Mouse (Mus musculus) forebrain, embryonic 12.5 days (tissue): ENCODE data around the gene Gm20503. TPM values are rescaled to one million over a fixed set of nuclear protein-coding genes. Genes with fewer than 3 reads are reported as not detected.

Source experiments
- ATAC-seq: fragments of 200-750 bp; cut with Nextera tagmentation; 2 replicates; pipeline ENCODE4 v1.8.0; 2017; ENCODE audit warnings: moderate TSS enrichment; ENCODE audit not compliant: low FRiP score
- H3K27ac ChIP-seq: fragments of 300-500 bp; sonication (generic); 2 replicates; pipeline ENCODE4 v1.5.1; 2016; ENCODE audit warnings: mild to moderate bottlenecking
- H3K27me3 ChIP-seq: fragments of 300-500 bp; sonication (generic); 2 replicates; pipeline ENCODE4 v1.6.1; 2016; ENCODE audit warnings: mild to moderate bottlenecking
- H3K36me3 ChIP-seq: fragments of 300-500 bp; sonication (generic); replicated peaks from 2 replicates; pipeline ENCODE4 v1.6.1; 2016; ENCODE audit warnings: mild to moderate bottlenecking
- H3K4me1 ChIP-seq: fragments of 300-500 bp; sonication (generic); 2 replicates; pipeline ENCODE4 v1.6.1; 2016
- H3K4me2 ChIP-seq: fragments of 300-500 bp; sonication (generic); 2 replicates; pipeline ENCODE4 v1.6.1; 2016; ENCODE audit warnings: mild to moderate bottlenecking, moderate library complexity
- H3K4me3 ChIP-seq: fragments of 300-500 bp; sonication (generic); replicated peaks from 2 replicates; pipeline ENCODE4 v1.5.1; 2016; ENCODE audit warnings: mild to moderate bottlenecking
- H3K9ac ChIP-seq: fragments of 300-500 bp; sonication (generic); 2 replicates; pipeline ENCODE4 v1.6.1; 2016; ENCODE audit warnings: mild to moderate bottlenecking
- H3K9me3 ChIP-seq: fragments of 300-500 bp; sonication (generic); 2 replicates; pipeline ENCODE4 v1.6.1; 2016
- WGBS: fragments of 180-500 bp; shearing (Covaris S2); methylation state at CpG from one replicate; pipeline ENCODE4 v1.1.7; 2016; 5-methylcytosine and 5-hydroxymethylcytosine counted together
- polyA plus RNA-seq: library from polyadenylated mRNA; unstranded; fragments of >200 nt; fragmentation: Nextera tagmentation; extraction: Ambion mirVana; gene quantifications from 2 replicates; pipeline ENCODE4 v1.2.1, GENCODE M21; 2016

Gene Gm20503
- polyA plus RNA-seq, 1 experiment from 2014 or later, result 8.2 TPM

DNA sequence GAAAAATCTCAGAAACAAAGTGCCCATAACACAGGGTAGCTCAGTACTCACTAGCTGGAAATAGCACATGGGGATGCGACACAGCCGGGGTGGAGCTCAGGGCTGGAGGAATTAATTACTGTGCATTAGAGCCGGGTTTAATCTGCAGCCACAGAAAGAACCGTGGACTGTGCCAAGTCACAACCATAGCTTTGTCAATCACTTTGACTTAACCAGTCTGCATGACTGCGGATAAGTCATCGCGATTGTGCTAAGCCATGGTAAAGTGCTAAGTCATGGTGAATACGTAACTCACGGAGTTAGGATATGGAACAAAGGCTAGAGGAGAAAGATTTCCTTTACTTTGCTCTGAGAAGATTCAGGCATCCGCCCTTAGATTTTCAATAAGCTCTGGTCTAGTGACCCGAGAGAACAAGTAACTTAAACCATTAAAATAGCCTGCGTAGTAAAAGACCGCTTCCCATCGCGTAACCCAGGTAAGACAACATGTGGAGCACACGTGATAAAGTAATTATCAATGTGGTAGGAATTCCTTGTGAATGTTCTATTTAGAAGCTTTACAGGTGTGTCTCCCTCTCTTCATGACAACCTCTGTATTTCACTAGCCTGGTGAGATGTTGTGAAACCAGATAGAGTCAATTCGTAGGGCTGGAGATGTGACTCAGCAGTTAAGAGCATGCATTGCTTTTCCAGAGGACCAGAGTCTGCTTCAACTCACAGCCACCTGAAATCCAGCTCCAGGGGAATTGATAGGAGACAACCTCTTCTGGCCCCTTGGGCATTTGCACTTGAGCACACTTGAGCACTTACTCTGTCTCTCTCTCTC is 12.2 kb upstream of the Gm20503 start:
- no peaks in the 10 kb centered on the region for H3K9me3 ChIP-seq
- peaks cover 2% of the 10 kb centered on the region; the same call in 1 of the 2 replicates for H3K27me3 ChIP-seq
- H3K4me3 ChIP-seq, result no peak overlapping the region
- H3K9ac ChIP-seq, result no peak overlapping the region
- no peak overlapping the region for H3K27ac ChIP-seq
- H3K4me2 ChIP-seq, result no peak overlapping the region
- no peak for ATAC-seq
- no peaks in the 10 kb centered on the region for H3K36me3 ChIP-seq
- WGBS, result 77% methylated on average over 17 of the region's 17 CpGs
- peaks cover 10% of the 10 kb centered on the region; the same call in 1 of the 2 replicates for H3K4me1 ChIP-seq

GRCm38 (mm10) chr4:58992195-58992594 is 10.8 kb upstream of the Gm20503 start:
- no peaks in the 10 kb centered on the region for H3K9me3 ChIP-seq
- no peak overlapping the region for H3K4me2 ChIP-seq
- no peak overlapping the region for H3K9ac ChIP-seq
- no peak overlapping the region for H3K4me3 ChIP-seq
- 83% methylated on average over 5 of the region's 5 CpGs for WGBS
- peaks cover 2% of the 10 kb centered on the region; the same call in 1 of the 2 replicates for H3K27me3 ChIP-seq
- H3K4me1 ChIP-seq, result no peaks in the 10 kb centered on the region
- no peaks in the 10 kb centered on the region for H3K36me3 ChIP-seq
- H3K27ac ChIP-seq, result no peak overlapping the region
- ATAC-seq, result no peak

- ATAC-seq, result no peak
- WGBS, result 90% methylated on average over 4 of the region's 4 CpGs
- H3K27me3 ChIP-seq, result no peaks in the 10 kb centered on the region; the same call in 1 of the 2 replicates
Measured at GRCm38 (mm10) chr4:58994762-58995161, 8.2 kb upstream of the Gm20503 start, which contains the start of gene Dnajc25. Gene Dnajc25 (plus strand): TSS chr4:58995062.

DNA sequence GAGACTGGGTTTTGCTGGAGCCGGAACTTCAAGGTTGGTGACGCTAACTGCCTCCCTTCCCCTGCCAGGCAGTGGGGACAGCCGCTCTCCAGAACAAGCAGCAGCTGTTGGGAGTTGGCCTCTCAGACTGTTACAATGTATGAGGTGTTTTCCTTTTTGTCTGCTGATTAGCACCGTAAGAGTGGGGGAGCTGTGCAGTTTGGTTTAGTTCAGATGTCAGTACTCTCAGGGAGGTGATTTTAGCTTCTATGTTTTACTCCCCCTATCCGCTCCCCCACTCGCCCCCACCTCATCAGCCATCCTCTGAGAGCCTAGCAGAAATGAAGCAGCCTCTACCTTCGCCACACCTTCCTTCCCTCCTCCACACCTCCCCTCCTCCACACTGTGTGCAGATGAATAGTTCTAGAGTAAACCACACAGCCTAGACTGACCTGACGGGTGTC is 7.7 kb upstream of the Gm20503 start:
- no peaks in the 10 kb centered on the region for H3K4me1 ChIP-seq
- H3K9me3 ChIP-seq, result no peaks in the 10 kb centered on the region
- WGBS, result 76% methylated on average over 8 of the region's 8 CpGs
- H3K4me2 ChIP-seq, result no peak overlapping the region
- no peak overlapping the region for H3K27ac ChIP-seq
- no peak overlapping the region for H3K4me3 ChIP-seq
- H3K27me3 ChIP-seq, result no peaks in the 10 kb centered on the region; the same call in 1 of the 2 replicates
- no peaks in the 10 kb centered on the region for H3K36me3 ChIP-seq
- H3K9ac ChIP-seq, result no peak overlapping the region; the same call in 1 of the 2 replicates
- ATAC-seq, result no peak

More at GRCm38 (mm10) chr4:58994762-58995161, 8.2 kb upstream of the Gm20503 start, which contains the start of gene Dnajc25:
- Histone ChIP-seq H3K9me3 (no peaks in the 10 kb centered on the region), H3K4me2 (no peak within 1 kb of the TSS), H3K9ac (no peak within 1 kb of the TSS; the same call in 1 of the 2 replicates), H3K36me3 (no peaks in the 10 kb centered on the region), H3K27ac (no peak within 1 kb of the TSS), H3K4me3 (no peak within 1 kb of the TSS), H3K4me1 (no peaks in the 10 kb centered on the region)

DNA sequence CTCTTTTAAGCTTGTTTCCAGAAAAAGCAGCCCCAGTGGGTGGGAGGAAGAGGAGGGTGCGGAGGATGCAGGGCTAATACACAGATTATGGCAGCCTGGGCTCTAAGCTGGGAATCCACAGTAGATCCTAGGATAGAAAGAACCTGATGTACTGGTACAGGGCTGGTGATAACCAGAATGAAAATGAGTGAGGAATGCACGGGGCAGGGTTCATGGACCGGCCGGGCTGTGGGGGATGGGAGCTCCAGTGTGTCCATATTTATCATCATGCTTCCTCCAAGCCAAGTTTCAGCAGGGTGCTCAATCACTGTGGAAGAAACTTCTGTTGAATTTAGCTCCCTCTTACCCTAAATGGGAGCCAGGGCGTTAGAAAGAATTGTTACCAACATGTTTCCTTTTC is 5.9 kb upstream of the Gm20503 start:
- no peaks in the 10 kb centered on the region for H3K9me3 ChIP-seq
- H3K4me3 ChIP-seq, result no peak overlapping the region
- H3K4me1 ChIP-seq, result no peaks in the 10 kb centered on the region
- no peak overlapping the region for H3K9ac ChIP-seq
- H3K36me3 ChIP-seq, result no peaks in the 10 kb centered on the region
- no peak overlapping the region for H3K27ac ChIP-seq
- H3K27me3 ChIP-seq, result no peaks in the 10 kb centered on the region; the same call in 1 of the 2 replicates
- WGBS, result 86% methylated on average over 5 of the region's 5 CpGs
- H3K4me2 ChIP-seq, result no peak overlapping the region
- ATAC-seq, result no peak

GRCm38 (mm10) chr4:58998688-58999087 is 4.3 kb upstream of the Gm20503 start:
- Histone ChIP-seq H3K36me3 (no peaks in the 10 kb centered on the region), H3K4me1 (peaks cover 8% of the 10 kb centered on the region), H3K27ac (no peak overlapping the region), H3K9me3 (no peaks in the 10 kb centered on the region), H3K27me3 (no peaks in the 10 kb centered on the region; the same call in 1 of the 2 replicates), H3K4me2 (no peak overlapping the region), H3K9ac (no peak overlapping the region), H3K4me3 (no peak overlapping the region)
- no peak for ATAC-seq
- WGBS, result 95% methylated on average over 1 of the region's 1 CpGs

GRCm38 (mm10) chr4:58999686-59000085 is 3.3 kb upstream of the Gm20503 start:
- no peak for ATAC-seq
- WGBS, result 10% methylated on average over 2 of the region's 2 CpGs
- no peak overlapping the region for H3K27ac ChIP-seq
- H3K27me3 ChIP-seq, result no peaks in the 10 kb centered on the region; the same call in 1 of the 2 replicates
- peaks cover 18% of the 10 kb centered on the region for H3K4me1 ChIP-seq
- no peak overlapping the region for H3K4me2 ChIP-seq
- no peaks in the 10 kb centered on the region for H3K9me3 ChIP-seq
- H3K36me3 ChIP-seq, result no peaks in the 10 kb centered on the region
- no peak overlapping the region for H3K4me3 ChIP-seq
- no peak overlapping the region for H3K9ac ChIP-seq

DNA sequence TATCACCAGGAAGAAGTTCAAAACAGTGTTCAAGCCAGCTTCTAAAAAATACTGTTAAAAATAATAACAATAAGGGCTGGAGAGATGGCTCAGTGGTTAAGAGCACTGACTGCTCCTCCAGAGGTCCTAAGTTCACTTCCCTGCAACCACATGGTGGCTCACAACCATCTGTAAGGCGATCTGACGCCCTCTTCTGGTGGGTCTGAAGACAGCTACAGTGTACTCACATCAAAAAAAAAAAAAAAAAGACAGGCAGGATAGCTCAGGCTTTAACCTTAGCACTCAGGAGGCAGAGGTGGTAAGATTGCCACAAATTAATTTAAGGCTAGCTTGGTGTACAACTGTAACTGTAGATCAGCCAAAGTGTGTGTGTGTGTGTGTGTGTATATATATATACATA is 2.4 kb upstream of the Gm20503 start:
- WGBS, result 0% methylated on average over 2 of the region's 2 CpGs
- peaks cover 26% of the 10 kb centered on the region for H3K4me1 ChIP-seq
- no peaks in the 10 kb centered on the region; the same call in 1 of the 2 replicates for H3K27me3 ChIP-seq
- no peak overlapping the region for H3K4me2 ChIP-seq
- no peak overlapping the region for H3K9ac ChIP-seq
- ATAC-seq, result no peak
- H3K36me3 ChIP-seq, result no peaks in the 10 kb centered on the region
- H3K27ac ChIP-seq, result no peak overlapping the region
- no peaks in the 10 kb centered on the region for H3K9me3 ChIP-seq
- H3K4me3 ChIP-seq, result no peak overlapping the region

DNA sequence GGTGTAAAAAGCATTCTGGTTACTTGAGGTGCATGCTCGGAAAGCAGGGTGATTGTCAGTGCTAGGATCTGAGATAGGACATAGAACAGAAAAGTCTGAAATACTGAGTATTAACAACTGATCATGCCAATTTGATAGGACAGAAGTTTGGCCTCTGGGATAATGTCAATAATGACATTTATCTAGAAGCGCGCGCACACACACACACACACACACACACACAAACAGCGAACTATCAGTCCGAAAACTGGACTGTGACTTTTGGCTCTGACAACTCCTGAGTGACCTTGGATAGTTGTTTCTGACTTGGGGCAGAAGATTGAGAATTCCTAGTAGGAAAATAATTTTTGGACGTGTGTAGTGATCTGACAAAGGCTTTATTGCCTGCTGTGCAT is 793 bp downstream of the Gm20503 start:
- H3K4me1 ChIP-seq, result peaks cover 28% of the 10 kb centered on the region
- H3K27ac ChIP-seq, result no peak overlapping the region
- no peaks in the 10 kb centered on the region for H3K36me3 ChIP-seq
- H3K27me3 ChIP-seq, result no peaks in the 10 kb centered on the region
- H3K4me2 ChIP-seq, result peak overlapping the region; percentile 83
- no peaks in the 10 kb centered on the region for H3K9me3 ChIP-seq
- no peak for ATAC-seq
- 41% methylated on average over 7 of the region's 7 CpGs for WGBS
- H3K4me3 ChIP-seq, result peak overlapping the region; percentile 94
- H3K9ac ChIP-seq, result peak overlapping the region; percentile 84

DNA sequence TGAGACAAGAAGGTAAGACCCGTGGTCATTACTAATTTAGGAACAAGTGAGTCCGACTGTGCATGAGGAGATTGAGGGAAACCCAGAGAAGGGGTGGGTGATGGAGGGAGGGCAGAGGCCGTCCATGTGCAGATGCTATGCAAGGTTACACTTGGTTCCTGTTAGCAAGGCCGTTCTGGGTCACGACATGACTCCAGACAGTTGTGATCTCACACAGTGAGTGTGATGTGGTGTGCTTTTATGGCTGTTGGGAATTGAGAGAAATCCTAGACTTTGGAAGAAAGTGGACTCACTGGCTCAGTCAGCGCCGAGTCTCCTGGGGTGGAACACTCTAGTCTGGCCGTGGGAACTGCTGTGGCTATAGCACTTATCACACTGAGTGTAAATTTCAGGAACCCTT is 3.2 kb downstream of the Gm20503 start:
- H3K9ac ChIP-seq, result no peak overlapping the region
- no peaks in the 10 kb centered on the region for H3K27me3 ChIP-seq
- H3K4me2 ChIP-seq, result no peak overlapping the region
- H3K9me3 ChIP-seq, result no peaks in the 10 kb centered on the region
- H3K27ac ChIP-seq, result no peak overlapping the region
- peaks cover 28% of the 10 kb centered on the region for H3K4me1 ChIP-seq
- no peak overlapping the region for H3K4me3 ChIP-seq
- 68% methylated on average over 8 of the region's 8 CpGs for WGBS
- H3K36me3 ChIP-seq, result no peaks in the 10 kb centered on the region
- no peak for ATAC-seq

GRCm38 (mm10) chr4:59007016-59007415 is 4.0 kb downstream of the Gm20503 start:
- WGBS, result 85% methylated on average over 6 of the region's 6 CpGs
- no peak for ATAC-seq
- H3K4me3 ChIP-seq, result no peak overlapping the region

DNA sequence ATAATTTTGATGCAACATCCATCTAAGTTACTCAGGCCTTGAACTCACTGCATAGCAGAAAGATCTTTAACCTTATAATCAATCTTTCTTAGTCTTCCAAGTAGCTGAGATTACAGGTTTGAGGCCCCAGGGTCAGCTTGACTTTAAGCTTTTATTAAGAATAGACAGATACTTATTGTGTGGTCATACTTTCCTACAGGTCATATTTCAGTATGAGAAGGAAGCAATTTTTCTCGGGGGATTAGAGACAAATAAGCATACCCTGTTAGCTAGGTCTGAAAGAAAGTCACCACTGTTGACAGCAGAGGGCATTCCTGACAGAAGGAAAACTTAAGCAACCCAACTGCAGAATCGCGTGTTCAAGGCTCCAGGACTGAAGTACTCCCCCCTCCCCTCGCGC is 5.0 kb downstream of the Gm20503 start:
- H3K4me1 ChIP-seq, result peaks cover 24% of the 10 kb centered on the region
- no peaks in the 10 kb centered on the region for H3K36me3 ChIP-seq
- no peak overlapping the region for H3K9ac ChIP-seq
- H3K4me3 ChIP-seq, result no peak overlapping the region
- H3K9me3 ChIP-seq, result no peaks in the 10 kb centered on the region
- no peak for ATAC-seq
- H3K27ac ChIP-seq, result no peak overlapping the region
- no peaks in the 10 kb centered on the region for H3K27me3 ChIP-seq
- WGBS, result 80% methylated on average over 5 of the region's 5 CpGs
- no peak overlapping the region for H3K4me2 ChIP-seq

More at GRCm38 (mm10) chr4:59007016-59007415, 4.0 kb downstream of the Gm20503 start:
- no peak overlapping the region for H3K9ac ChIP-seq
- no peaks in the 10 kb centered on the region for H3K36me3 ChIP-seq
- H3K4me2 ChIP-seq, result no peak overlapping the region
- peaks cover 28% of the 10 kb centered on the region for H3K4me1 ChIP-seq
- H3K27me3 ChIP-seq, result no peaks in the 10 kb centered on the region
- no peaks in the 10 kb centered on the region for H3K9me3 ChIP-seq
- no peak overlapping the region for H3K27ac ChIP-seq

DNA sequence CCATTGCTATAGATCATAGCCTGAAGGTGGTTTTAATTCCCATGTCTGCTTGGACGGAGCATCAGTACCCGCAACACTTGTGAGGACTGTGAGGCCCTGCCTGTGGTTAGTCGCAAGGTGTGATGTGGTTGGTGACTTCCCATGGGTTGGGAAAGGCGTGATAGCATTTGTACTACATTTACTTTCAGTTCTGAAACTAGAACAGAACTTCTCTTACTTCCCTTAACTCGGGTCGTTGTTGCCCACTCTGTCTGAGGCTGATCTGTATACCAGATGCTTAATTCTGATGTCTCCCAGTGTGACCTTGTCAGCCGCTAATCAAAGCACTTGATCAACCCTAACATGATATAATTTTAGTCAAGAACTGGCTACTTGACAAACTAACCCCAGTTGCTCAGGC is 6.2 kb downstream of the Gm20503 start:
- peaks cover 16% of the 10 kb centered on the region for H3K4me1 ChIP-seq
- no peaks in the 10 kb centered on the region for H3K36me3 ChIP-seq
- H3K4me2 ChIP-seq, result no peak overlapping the region
- no peaks in the 10 kb centered on the region for H3K9me3 ChIP-seq
- no peak overlapping the region for H3K4me3 ChIP-seq
- 94% methylated on average over 7 of the region's 7 CpGs for WGBS
- ATAC-seq, result no peak
- no peak overlapping the region for H3K9ac ChIP-seq
- no peak overlapping the region for H3K27ac ChIP-seq
- H3K27me3 ChIP-seq, result no peaks in the 10 kb centered on the region
